In genomic region chr7:125140854-125141253, GRCm38 (mm10) we compare ENCODE assay signal across 26 mouse cellular contexts.
A peak's percentile ranks its signal among the peaks of the same experiment; 100 is the strongest.
DNase-seq lines count a peak whose midpoint lies in the region; ATAC-seq lines count a peak whose summit lies in the region.
"Had no signal": no experiment of that assay in that cellular context is flagged by ENCODE, and none has a peak within 500 bp of the region (broad histone marks: within the 10 kb centered on the region; RNA-seq: fewer than 3 reads in every experiment).

No protein-coding gene starts in this region.

- H3K27me3 ChIP-seq in kidney, embryonic 15.5 days: no peaks in the 10 kb centered on the region
- no peaks in the 10 kb centered on the region for H3K27me3 ChIP-seq in intestine, embryonic 14.5 days (replicated peaks; ENCODE audit: control insufficient read depth, insufficient read depth, low read length)
- H3K27me3 ChIP-seq in intestine, embryonic 16.5 days (replicated peaks; ENCODE audit: control insufficient read depth, insufficient read depth, low read length): no peaks in the 10 kb centered on the region
- no peaks in the 10 kb centered on the region for H3K27me3 ChIP-seq in neural tube, embryonic 15.5 days (replicated peaks)
- H3K27me3 ChIP-seq: forebrain, embryonic 13.5 days; heart, embryonic 12.5 days; heart, embryonic 15.5 days; hindbrain, embryonic 13.5 days had no signal

- H3K36me3 ChIP-seq in kidney, embryonic 15.5 days: no peaks in the 10 kb centered on the region
- no peaks in the 10 kb centered on the region for H3K36me3 ChIP-seq in intestine, embryonic 14.5 days (ENCODE audit: control insufficient read depth, insufficient read depth, low read length)
- no peaks in the 10 kb centered on the region for H3K36me3 ChIP-seq in intestine, embryonic 16.5 days (ENCODE audit: control insufficient read depth, insufficient read depth, low read length)
- no peaks in the 10 kb centered on the region for H3K36me3 ChIP-seq in neural tube, embryonic 15.5 days
- H3K36me3 ChIP-seq: forebrain, embryonic 10.5 days; G1E; heart, embryonic 12.5 days; heart, embryonic 15.5 days; hindbrain, embryonic 10.5 days; hindbrain, embryonic 13.5 days had no signal

- H3K27ac ChIP-seq in kidney, embryonic 15.5 days: no peak overlapping the region
- H3K27ac ChIP-seq in intestine, embryonic 14.5 days (ENCODE audit: low read depth): no peak overlapping the region
- 0 out of 2 replicates have a peak overlapping the region, but pooled peaks have one; percentile 4 for H3K27ac ChIP-seq in intestine, embryonic 16.5 days (ENCODE audit: low read length)
- no peak overlapping the region for H3K27ac ChIP-seq in neural tube, embryonic 15.5 days (replicated peaks)
- H3K27ac ChIP-seq: forebrain, embryonic 10.5 days; forebrain, embryonic 13.5 days; heart, embryonic 15.5 days; hindbrain, embryonic 10.5 days; hindbrain, embryonic 13.5 days had no signal

- no peak overlapping the region for H3K9ac ChIP-seq in kidney, embryonic 15.5 days
- H3K9ac ChIP-seq in intestine, embryonic 14.5 days (ENCODE audit: low read length): no peak overlapping the region
- H3K9ac ChIP-seq in intestine, embryonic 16.5 days (ENCODE audit: low read depth, low read length): no peak overlapping the region
- H3K9ac ChIP-seq in neural tube, embryonic 15.5 days (replicated peaks): no peak overlapping the region
- H3K9ac ChIP-seq: forebrain, embryonic 13.5 days; heart, embryonic 12.5 days; heart, embryonic 15.5 days; hindbrain, embryonic 13.5 days had no signal

- no peaks in the 10 kb centered on the region for H3K9me3 ChIP-seq in kidney, embryonic 15.5 days (replicated peaks)
- no peaks in the 10 kb centered on the region for H3K9me3 ChIP-seq in intestine, embryonic 14.5 days (ENCODE audit: control insufficient read depth, low read length)
- no peaks in the 10 kb centered on the region for H3K9me3 ChIP-seq in intestine, embryonic 16.5 days (ENCODE audit: control insufficient read depth, low read length)
- no peaks in the 10 kb centered on the region for H3K9me3 ChIP-seq in neural tube, embryonic 15.5 days (replicated peaks)
- H3K9me3 ChIP-seq: forebrain, embryonic 10.5 days; forebrain, embryonic 13.5 days; heart, embryonic 12.5 days; heart, embryonic 15.5 days; hindbrain, embryonic 10.5 days; hindbrain, embryonic 13.5 days had no signal

- 0 out of 2 replicates have a peak, but pooled peaks have one; percentile 49 for ATAC-seq in kidney, embryonic 15.5 days (replicated peaks; ENCODE audit: low FRiP score)
- peak; percentile 75 for ATAC-seq in intestine, embryonic 14.5 days (replicated peaks; ENCODE audit: low FRiP score, low TSS enrichment, low read depth)
- ATAC-seq in intestine, embryonic 16.5 days: peak; percentile 95
- ATAC-seq in neural tube, embryonic 15.5 days (ENCODE audit: low FRiP score): peak; percentile 38; the same call in 1 of the 2 replicates
- ATAC-seq: forebrain, embryonic 13.5 days; forebrain, embryonic 16.5 days; hindbrain, embryonic 16.5 days had no signal

- no peak for DNase-seq in kidney, postnatal 10 days
- DNase-seq in intestine, embryonic 14.5 days (ENCODE audit: low spot score): no peak
- no peak for DNase-seq in MN1 (ENCODE audit: low spot score)
- no peak for DNase-seq in ovary, postnatal 14 days (ENCODE audit: low spot score)
- DNase-seq: adrenal gland, adult 2 months; adrenal gland, postnatal 14 days; B cell, adult 2 months; cerebellum, adult 11 months; cerebellum, adult 2 months; cerebellum, adult 9-11 months; gastrocnemius, postnatal 10 days; gastrocnemius, postnatal 36 days; heart, postnatal 10 days; heart, postnatal 36 days had no signal

- 19% methylated on average over 3 of the region's 3 CpGs for WGBS in kidney, embryonic 15.5 days
- WGBS in intestine, embryonic 14.5 days: 36% methylated on average over 3 of the region's 3 CpGs
- 34% methylated on average over 3 of the region's 3 CpGs for WGBS in intestine, embryonic 16.5 days
- 11% methylated on average over 3 of the region's 3 CpGs for WGBS in neural tube, embryonic 15.5 days

- no peak overlapping the region for H3K4me3 ChIP-seq in kidney, embryonic 15.5 days (replicated peaks)
- H3K4me3 ChIP-seq in intestine, embryonic 14.5 days (ENCODE audit: low read depth, low read length): no peak overlapping the region
- no peak overlapping the region for H3K4me3 ChIP-seq in intestine, embryonic 16.5 days (ENCODE audit: low read length)
- H3K4me3 ChIP-seq in neural tube, embryonic 15.5 days (replicated peaks): no peak overlapping the region
- H3K4me3 ChIP-seq: forebrain, embryonic 10.5 days; forebrain, embryonic 13.5 days; heart, embryonic 12.5 days; heart, embryonic 15.5 days; hindbrain, embryonic 10.5 days; hindbrain, embryonic 13.5 days had no signal

- H3K4me2 ChIP-seq in kidney, embryonic 15.5 days: no peak overlapping the region
- no peak overlapping the region for H3K4me2 ChIP-seq in intestine, embryonic 14.5 days (ENCODE audit: low read length)
- H3K4me2 ChIP-seq in intestine, embryonic 16.5 days (ENCODE audit: low read depth, low read length): no peak overlapping the region
- no peak overlapping the region for H3K4me2 ChIP-seq in neural tube, embryonic 15.5 days
- H3K4me2 ChIP-seq: forebrain, embryonic 13.5 days; heart, embryonic 12.5 days; heart, embryonic 15.5 days; hindbrain, embryonic 13.5 days had no signal

- H3K4me1 ChIP-seq in kidney, embryonic 15.5 days: no peaks in the 10 kb centered on the region
- H3K4me1 ChIP-seq in intestine, embryonic 14.5 days (replicated peaks; ENCODE audit: control insufficient read depth, insufficient read depth, low read length): no peaks in the 10 kb centered on the region
- no peaks in the 10 kb centered on the region for H3K4me1 ChIP-seq in intestine, embryonic 16.5 days (ENCODE audit: control insufficient read depth, insufficient read depth, low read length)
- H3K4me1 ChIP-seq in neural tube, embryonic 15.5 days: no peaks in the 10 kb centered on the region
- H3K4me1 ChIP-seq: forebrain, embryonic 10.5 days; forebrain, embryonic 13.5 days had no signal

Comparison
In these comparisons a context has a peak if more than half of its experiments do, and no peak if none do; other contexts are left out.
1. ATAC-seq: peak in every context shown above with its lines; median percentile 95 in intestine, embryonic 16.5 days; 75 in intestine, embryonic 14.5 days; 49 in kidney, embryonic 15.5 days; 38 in neural tube, embryonic 15.5 days.